Mouse (Mus musculus): Measurements from ENCODE around the gene Msi2. TPM values are rescaled to one million over a fixed set of nuclear protein-coding genes. Genes with fewer than 3 reads are reported as not detected.

Gene Msi2
- total RNA-seq, 2 experiments from 2014 or later, result 196 to 206 TPM

DNA sequence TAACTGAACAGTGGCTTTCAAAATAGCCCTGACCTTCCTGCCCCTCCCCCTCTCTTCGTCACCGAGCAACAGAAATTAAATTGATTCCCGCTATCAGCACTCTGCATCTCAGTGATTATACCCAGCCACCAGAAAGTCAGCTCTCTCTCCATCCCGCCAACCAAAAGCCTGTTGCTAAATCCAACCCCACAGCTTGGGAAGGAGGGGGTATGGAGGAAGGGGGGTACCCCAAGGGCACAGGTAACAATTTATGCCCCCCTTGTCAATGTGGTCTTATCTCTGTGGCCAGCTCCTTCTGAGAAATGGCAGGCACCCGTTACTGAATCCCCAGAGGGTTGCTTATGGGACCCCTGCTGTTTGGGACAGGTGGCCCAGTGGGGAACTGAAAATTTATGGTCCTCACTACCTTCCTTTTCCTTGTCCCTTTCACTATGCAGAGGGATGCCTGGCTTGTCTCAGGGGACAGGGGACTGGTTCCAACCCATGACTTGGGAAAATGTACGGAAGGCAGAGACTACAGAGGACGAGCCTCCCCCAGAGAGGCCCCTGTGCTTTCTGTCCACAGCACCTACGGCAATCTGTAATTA is 163.0 kb downstream of the Msi2 start:
- intact Hi-C loops (cut with DNase I), result loop anchor here (5.0 kb wide), 1 partner anchor 57 kb away; no protein-coding TSS in a partner anchor
- DNase-seq, result no peak

GRCm38 (mm10) chr11:88553521-88554310 is 164.6 kb downstream of the Msi2 start:
- no peak for DNase-seq
- intact Hi-C loops (cut with DNase I), result loop anchor here (1.0 to 5.0 kb wide), 3 partner anchors 175 to 301 kb away; no protein-coding TSS in a partner anchor

DNA sequence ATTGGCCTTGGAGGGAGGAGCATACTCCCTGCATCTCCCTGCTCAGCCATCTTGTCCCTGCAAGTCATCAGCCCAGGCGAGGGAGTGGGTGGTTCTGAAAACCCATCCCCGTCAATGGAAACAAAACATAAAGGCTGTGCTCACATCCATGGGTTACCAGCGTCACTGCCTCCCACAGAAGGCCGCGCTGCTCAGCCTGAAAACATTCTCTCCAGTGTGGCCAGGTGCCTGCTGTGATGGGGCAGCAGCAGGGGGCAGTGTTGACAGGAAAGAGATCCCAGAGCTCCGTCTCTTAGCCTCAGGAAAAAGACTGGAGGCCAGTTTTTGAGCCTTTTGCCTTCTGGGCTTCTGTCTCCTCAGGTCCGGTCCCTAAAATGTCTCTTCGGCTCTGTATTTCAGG is 165.3 kb downstream of the Msi2 start:
- DNase-seq, result peak; percentile 80 to 85
- intact Hi-C loops (cut with DNase I), result loop anchor here (1.0 to 5.0 kb wide), 3 partner anchors 175 to 301 kb away; no protein-coding TSS in a partner anchor

GRCm38 (mm10) chr11:88552385-88552784 is 165.9 kb downstream of the Msi2 start:
- intact Hi-C loops (cut with DNase I), result loop anchor here (5.0 kb wide), 1 partner anchor 300 kb away; no protein-coding TSS in a partner anchor
- DNase-seq, result no peak

DNA sequence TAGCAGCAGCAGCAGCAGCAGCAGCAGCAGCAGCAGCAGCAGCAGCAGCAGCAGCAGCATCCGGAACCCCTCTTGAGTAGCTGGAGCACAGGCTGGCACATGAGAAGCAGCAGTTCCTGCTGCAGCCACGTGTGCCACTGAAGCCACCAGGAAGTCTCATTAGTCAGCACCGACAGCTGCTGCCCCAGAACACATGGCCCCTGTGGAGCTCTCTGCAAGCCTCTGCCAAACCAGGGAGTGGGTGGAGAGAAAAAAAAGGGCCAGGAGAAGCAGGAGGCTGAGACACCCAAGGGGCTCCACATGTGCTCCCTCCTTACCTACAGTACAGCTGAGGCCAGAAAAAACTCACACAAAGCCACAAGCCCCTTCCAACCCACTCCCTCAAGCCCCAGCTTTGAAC is 167.3 kb downstream of the Msi2 start:
- intact Hi-C loops (cut with DNase I), result loop anchor here (5.0 kb wide), 1 partner anchor 299 kb away; no protein-coding TSS in a partner anchor
- peak in 1 of 2 experiments; percentile 48 for DNase-seq

- intact Hi-C loops (cut with DNase I), result loop anchor here (5.0 kb wide), 1 partner anchor 298 kb away; no protein-coding TSS in a partner anchor
- no peak for DNase-seq
Measured at GRCm38 (mm10) chr11:88550083-88550907, 168.0 kb downstream of the Msi2 start.

GRCm38 (mm10) chr11:88549529-88549900 is 168.8 kb downstream of the Msi2 start:
- DNase-seq, result no peak
- intact Hi-C loops (cut with DNase I), result no loop called here

- intact Hi-C loops (cut with DNase I), result no loop called here
Measured at GRCm38 (mm10) chr11:88548832-88549528, 169.3 kb downstream of the Msi2 start.

DNA sequence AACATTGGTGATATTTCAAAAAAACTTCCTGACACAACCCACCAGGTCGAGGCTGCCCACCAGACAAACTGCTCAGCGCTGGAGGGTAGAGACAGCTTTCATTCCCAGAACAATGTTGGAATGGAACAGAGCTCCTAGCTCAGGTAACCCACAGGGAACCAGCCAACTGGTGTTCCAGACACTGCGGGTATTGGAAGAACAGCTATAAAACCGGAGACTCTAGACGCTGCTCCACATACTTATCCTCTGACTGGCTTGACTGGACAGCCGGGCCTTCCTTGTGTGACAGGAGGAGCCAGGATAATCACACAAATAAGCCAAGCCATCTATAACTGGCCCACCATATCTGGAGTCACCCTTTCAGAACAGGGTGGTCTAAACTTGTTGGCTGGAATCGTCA is 169.9 kb downstream of the Msi2 start:
- intact Hi-C loops (cut with DNase I), result no loop called here
- DNase-seq, result no peak

More at GRCm38 (mm10) chr11:88548832-88549528, 169.3 kb downstream of the Msi2 start:
- DNase-seq, result no peak

- DNase-seq, result no peak
- intact Hi-C loops (cut with DNase I), result no loop called here
Measured at GRCm38 (mm10) chr11:88543771-88544170, 174.5 kb downstream of the Msi2 start.

GRCm38 (mm10) chr11:88542817-88543216 is 175.5 kb downstream of the Msi2 start:
- no peak for DNase-seq
- intact Hi-C loops (cut with DNase I), result no loop called here

DNA sequence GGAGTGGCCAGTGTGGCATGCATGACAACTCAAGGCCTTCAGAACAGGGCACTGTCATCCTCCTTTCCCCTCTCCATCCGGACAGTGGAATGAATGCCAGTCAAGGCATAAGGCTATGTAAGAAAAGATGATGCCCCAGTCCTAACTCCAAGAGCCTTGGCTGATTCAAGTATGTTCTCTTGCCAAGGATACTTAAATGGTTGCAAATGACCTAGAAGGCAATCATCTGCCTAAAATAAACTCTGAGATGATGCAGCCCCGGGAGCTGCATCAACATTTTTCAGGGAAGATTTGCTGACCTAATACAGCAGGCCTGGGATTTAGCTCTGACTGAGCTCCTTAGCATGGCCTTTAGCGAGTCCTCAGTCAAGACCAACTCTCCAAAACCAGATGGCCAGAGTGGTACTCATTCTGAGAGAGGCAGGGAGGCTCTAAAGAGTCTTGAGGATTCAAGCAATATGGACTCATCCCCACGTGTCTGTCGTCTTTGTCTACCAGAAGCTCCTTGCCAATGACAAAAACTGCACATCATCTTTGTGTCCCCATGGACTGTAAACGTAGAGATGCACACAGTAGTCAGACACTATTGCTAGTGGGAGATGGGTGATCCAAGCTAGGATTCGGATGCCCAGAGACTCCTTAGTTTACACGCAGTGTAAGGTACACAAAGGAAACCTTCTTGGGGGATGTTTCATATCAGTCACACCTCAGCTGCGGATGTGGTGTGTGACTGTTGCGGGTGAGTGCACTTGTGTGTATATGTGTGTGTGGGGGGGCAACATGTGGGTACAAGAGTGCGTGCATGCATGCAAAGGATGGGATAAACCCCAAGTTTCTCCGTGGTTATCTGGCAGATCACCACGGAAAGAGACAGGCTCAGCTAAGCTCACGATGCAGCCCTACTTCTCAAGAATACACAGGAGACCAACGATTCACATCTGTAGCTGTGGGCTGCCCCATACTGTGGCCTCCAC is 176.4 kb downstream of the Msi2 start:
- intact Hi-C loops (cut with DNase I), result no loop called here
- DNase-seq, result no peak

- no peak for DNase-seq
- intact Hi-C loops (cut with DNase I), result no loop called here
Measured at GRCm38 (mm10) chr11:88539637-88540478, 178.5 kb downstream of the Msi2 start.

GRCm38 (mm10) chr11:88538710-88539340 is 179.5 kb downstream of the Msi2 start:
- DNase-seq, result no peak
- intact Hi-C loops (cut with DNase I), result no loop called here

DNA sequence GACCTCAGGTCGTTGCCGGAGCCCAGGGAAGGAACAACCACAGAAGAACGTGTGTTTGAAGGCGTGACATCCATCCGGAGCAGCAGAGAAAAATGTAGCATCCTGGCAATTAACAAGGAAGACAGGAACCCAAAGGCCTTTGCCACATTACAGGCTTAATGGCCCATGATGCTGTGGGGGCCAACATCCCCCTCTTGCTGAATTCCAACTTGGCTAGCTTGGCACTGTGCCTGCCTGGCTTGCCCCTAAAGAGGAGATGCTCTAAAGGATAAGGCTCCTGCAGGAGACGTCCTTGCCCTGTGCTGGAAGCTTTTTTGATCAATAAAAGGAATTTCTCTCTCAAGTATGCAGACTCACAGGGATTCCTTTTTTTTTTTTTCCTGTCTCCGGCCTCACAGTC is 181.0 kb downstream of the Msi2 start:
- intact Hi-C loops (cut with DNase I), result no loop called here
- DNase-seq, result no peak

DNA sequence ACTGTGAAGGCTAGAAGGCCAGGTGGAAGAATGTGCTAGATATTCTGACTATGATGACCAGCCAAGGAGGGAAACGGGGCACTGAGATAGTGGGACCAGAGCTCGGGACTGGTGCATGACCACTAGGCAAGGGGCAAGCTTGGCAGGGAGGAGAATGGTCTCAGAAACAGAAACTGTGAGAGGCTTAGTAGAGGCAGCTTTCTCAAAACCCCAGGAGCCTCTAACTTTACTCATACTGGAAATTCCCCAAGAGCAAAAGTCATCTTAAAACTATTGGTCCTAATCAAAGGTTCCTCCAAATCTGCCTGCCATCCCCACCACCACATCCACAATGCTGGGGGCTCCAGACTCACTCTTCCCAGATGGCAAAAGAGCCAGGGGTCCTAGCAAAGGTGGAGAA is 181.5 kb downstream of the Msi2 start:
- intact Hi-C loops (cut with DNase I), result no loop called here
- no peak for DNase-seq

DNA sequence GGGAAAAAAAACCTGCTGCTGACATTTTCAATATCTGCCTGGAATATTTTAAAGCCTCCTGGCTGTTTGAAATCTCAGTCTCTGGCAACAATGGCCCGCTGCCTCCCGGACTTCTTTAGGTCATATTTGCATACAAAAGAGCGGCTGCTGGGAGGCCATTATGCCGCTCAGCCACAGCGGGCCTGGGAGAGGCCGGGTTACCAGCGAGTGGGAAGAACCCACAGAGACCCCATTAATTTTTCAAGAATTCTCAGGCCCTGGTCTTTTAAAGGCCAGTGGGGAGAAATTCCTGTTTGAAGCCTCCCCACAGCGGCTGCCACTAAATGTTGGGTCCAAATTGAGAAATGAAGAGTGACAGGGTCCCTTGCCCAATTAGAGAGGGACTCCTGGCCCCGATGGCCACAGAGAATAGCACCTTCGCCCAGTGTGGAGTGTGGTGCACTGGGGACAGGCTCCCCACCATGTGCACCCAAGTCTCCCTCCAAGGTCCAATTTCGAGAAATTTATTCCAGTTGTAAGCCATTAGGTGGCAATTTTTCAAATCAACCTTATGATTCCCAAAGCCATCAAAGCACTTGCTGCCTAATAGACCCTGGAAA is 183.9 kb downstream of the Msi2 start:
- intact Hi-C loops (cut with DNase I), result no loop called here
- no peak for DNase-seq
